Mouse (Mus musculus): ENCODE data around the gene Ptprm. TPM values are rescaled to one million over a fixed set of nuclear protein-coding genes. Genes with fewer than 3 reads are reported as not detected.

Gene Ptprm
- polyA plus RNA-seq, 1 experiment from 2014 or later: 12.6 TPM

GRCm38 (mm10) chr17:66743321-66743720, 610.9 kb downstream of the Ptprm start:
- Histone ChIP-seq H3K27ac (no peak overlapping the region), H3K4me1 (peaks cover 7% of the 10 kb centered on the region; the same call in 1 of the 2 replicates), H3K27me3 (ENCODE audit: insufficient read depth, poor library complexity, severe bottlenecking) (no peaks in the 10 kb centered on the region), H3K4me3 (no peak overlapping the region), H3K36me3 (no peaks in the 10 kb centered on the region), H3K9me3 (no peaks in the 10 kb centered on the region)
- WGBS: 75% methylated on average over 7 of the region's 7 CpGs
- no peak for DNase-seq (ENCODE audit: low spot score)

GRCm38 (mm10) chr17:66738779-66739345, 615.4 kb downstream of the Ptprm start:
- WGBS: 53% methylated on average over 8 of the region's 8 CpGs

GRCm38 (mm10) chr17:66738331-66738730, 615.9 kb downstream of the Ptprm start:
- DNase-seq (ENCODE audit: low spot score): no peak
- peaks cover 15% of the 10 kb centered on the region for H3K4me1 ChIP-seq
- H3K4me3 ChIP-seq: no peak overlapping the region
- 89% methylated on average over 6 of the region's 6 CpGs for WGBS
- H3K9me3 ChIP-seq: no peaks in the 10 kb centered on the region
- no peaks in the 10 kb centered on the region for H3K36me3 ChIP-seq
- H3K27me3 ChIP-seq (ENCODE audit: insufficient read depth, poor library complexity, severe bottlenecking): no peaks in the 10 kb centered on the region
- H3K27ac ChIP-seq: no peak overlapping the region

More at GRCm38 (mm10) chr17:66738779-66739345, 615.4 kb downstream of the Ptprm start:
- Histone ChIP-seq H3K36me3 (no peaks in the 10 kb centered on the region), H3K27me3 (ENCODE audit: insufficient read depth, poor library complexity, severe bottlenecking) (no peaks in the 10 kb centered on the region), H3K4me1 (peaks cover 15% of the 10 kb centered on the region), H3K27ac (no peak overlapping the region), H3K9me3 (no peaks in the 10 kb centered on the region), H3K4me3 (no peak overlapping the region)
- no peak for DNase-seq (ENCODE audit: low spot score)

- no peaks in the 10 kb centered on the region for H3K36me3 ChIP-seq
- H3K27ac ChIP-seq: no peak overlapping the region
- 48% methylated on average over 6 of the region's 6 CpGs for WGBS
- H3K27me3 ChIP-seq (ENCODE audit: insufficient read depth, poor library complexity, severe bottlenecking): no peaks in the 10 kb centered on the region
- no peaks in the 10 kb centered on the region for H3K9me3 ChIP-seq
- H3K4me3 ChIP-seq: no peak overlapping the region
- H3K4me1 ChIP-seq: peaks cover 15% of the 10 kb centered on the region
- DNase-seq (ENCODE audit: low spot score): no peak
These were observed 617.8 kb downstream of the Ptprm start for GRCm38 (mm10) chr17:66736450-66736849.

GRCm38 (mm10) chr17:66733541-66733940, 620.7 kb downstream of the Ptprm start:
- WGBS: 84% methylated on average over 12 of the region's 12 CpGs
- no peaks in the 10 kb centered on the region for H3K36me3 ChIP-seq
- H3K27me3 ChIP-seq (ENCODE audit: insufficient read depth, poor library complexity, severe bottlenecking): 0 out of 2 replicates have a peak, but pooled peaks cover 4% of the 10 kb centered on the region
- H3K27ac ChIP-seq: no peak overlapping the region
- no peak for DNase-seq (ENCODE audit: low spot score)
- no peak overlapping the region for H3K4me3 ChIP-seq
- H3K9me3 ChIP-seq: no peaks in the 10 kb centered on the region
- H3K4me1 ChIP-seq: peaks cover 8% of the 10 kb centered on the region

DNA sequence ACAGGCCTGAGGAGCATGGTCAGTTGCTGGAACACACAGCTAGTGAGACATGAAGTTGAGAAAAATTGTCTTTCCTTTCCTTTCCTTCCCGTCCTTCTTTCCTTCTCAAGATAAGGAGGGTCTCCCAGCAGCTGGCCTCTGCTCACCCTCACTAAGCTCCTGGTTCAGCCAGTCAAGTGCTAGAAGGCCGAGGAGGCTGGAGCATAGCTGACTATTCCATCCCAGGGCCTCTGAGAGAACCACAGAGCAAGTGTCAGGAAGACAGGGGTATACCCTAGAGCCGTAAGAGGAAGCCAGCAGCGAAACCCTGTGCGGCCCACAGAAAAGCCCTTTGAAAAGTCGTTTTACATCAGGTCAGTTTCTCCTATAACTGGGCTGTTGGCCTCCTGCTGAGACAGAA, 624.3 kb downstream of the Ptprm start:
- no peaks in the 10 kb centered on the region for H3K36me3 ChIP-seq
- 54% methylated on average over 6 of the region's 6 CpGs for WGBS
- H3K27ac ChIP-seq: no peak overlapping the region
- H3K4me3 ChIP-seq: no peak overlapping the region
- 0 out of 2 replicates have a peak, but pooled peaks cover 4% of the 10 kb centered on the region for H3K27me3 ChIP-seq (ENCODE audit: insufficient read depth, poor library complexity, severe bottlenecking)
- no peaks in the 10 kb centered on the region for H3K4me1 ChIP-seq
- no peak for DNase-seq (ENCODE audit: low spot score)
- H3K9me3 ChIP-seq: no peaks in the 10 kb centered on the region

- Histone ChIP-seq H3K27me3 (ENCODE audit: insufficient read depth, poor library complexity, severe bottlenecking) (no peaks in the 10 kb centered on the region), H3K9me3 (no peaks in the 10 kb centered on the region), H3K4me3 (no peak overlapping the region), H3K27ac (no peak overlapping the region), H3K4me1 (no peaks in the 10 kb centered on the region), H3K36me3 (no peaks in the 10 kb centered on the region)
- no peak for DNase-seq (ENCODE audit: low spot score)
- WGBS: 65% methylated on average over 9 of the region's 9 CpGs
These were observed 633.3 kb downstream of the Ptprm start for GRCm38 (mm10) chr17:66720992-66721351.

DNA sequence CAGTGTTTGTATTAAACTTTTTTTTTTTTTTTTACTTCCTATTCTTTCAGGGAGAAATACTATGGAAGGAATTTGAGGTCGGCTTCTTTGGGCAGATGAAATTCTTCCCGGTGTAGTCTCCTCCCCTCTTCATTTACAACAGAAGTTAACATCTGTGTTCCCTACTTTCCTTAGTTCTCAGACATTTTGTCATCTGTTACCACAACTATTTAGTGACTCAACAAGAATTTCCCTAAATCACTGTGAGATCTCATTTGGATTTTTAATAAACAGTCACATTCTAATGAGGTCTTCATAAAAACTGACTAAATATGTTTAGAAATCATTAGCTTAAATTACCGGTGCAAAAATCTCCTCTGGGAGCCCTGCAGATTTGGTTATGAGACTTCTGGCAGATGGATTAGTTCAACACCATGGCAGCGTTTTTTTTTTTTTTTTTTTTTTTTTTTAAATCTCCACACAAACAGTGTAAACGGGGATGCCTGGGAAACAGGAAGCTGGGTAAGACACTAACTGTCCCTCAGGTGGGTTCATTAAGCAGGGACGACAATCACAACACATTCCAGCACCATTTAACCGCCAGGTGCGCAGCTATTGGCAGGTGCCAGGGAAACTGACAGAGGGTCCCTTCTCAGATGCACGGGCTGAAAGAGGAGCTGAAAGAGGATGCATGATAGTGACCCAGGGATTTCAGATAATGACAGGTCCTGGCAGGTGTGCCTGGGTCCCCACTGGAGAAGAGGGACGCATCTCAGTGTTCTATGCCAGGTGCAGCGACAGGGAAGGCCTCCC, 633.9 kb downstream of the Ptprm start:
- H3K27ac ChIP-seq: no peak overlapping the region
- H3K9me3 ChIP-seq: no peaks in the 10 kb centered on the region
- 56% methylated on average over 11 of the region's 11 CpGs for WGBS
- no peaks in the 10 kb centered on the region for H3K27me3 ChIP-seq (ENCODE audit: insufficient read depth, poor library complexity, severe bottlenecking)
- no peak overlapping the region for H3K4me3 ChIP-seq
- DNase-seq (ENCODE audit: low spot score): no peak
- H3K4me1 ChIP-seq: no peaks in the 10 kb centered on the region
- H3K36me3 ChIP-seq: no peaks in the 10 kb centered on the region

- no peak for DNase-seq (ENCODE audit: low spot score)
- WGBS: 85% methylated on average over 9 of the region's 9 CpGs
- no peak overlapping the region for H3K27ac ChIP-seq
- no peaks in the 10 kb centered on the region for H3K36me3 ChIP-seq
- H3K4me1 ChIP-seq: peaks cover 15% of the 10 kb centered on the region
- no peaks in the 10 kb centered on the region for H3K27me3 ChIP-seq (ENCODE audit: insufficient read depth, poor library complexity, severe bottlenecking)
- H3K9me3 ChIP-seq: no peaks in the 10 kb centered on the region
- no peak overlapping the region for H3K4me3 ChIP-seq
These were observed 641.6 kb downstream of the Ptprm start for GRCm38 (mm10) chr17:66712456-66713205.

DNA sequence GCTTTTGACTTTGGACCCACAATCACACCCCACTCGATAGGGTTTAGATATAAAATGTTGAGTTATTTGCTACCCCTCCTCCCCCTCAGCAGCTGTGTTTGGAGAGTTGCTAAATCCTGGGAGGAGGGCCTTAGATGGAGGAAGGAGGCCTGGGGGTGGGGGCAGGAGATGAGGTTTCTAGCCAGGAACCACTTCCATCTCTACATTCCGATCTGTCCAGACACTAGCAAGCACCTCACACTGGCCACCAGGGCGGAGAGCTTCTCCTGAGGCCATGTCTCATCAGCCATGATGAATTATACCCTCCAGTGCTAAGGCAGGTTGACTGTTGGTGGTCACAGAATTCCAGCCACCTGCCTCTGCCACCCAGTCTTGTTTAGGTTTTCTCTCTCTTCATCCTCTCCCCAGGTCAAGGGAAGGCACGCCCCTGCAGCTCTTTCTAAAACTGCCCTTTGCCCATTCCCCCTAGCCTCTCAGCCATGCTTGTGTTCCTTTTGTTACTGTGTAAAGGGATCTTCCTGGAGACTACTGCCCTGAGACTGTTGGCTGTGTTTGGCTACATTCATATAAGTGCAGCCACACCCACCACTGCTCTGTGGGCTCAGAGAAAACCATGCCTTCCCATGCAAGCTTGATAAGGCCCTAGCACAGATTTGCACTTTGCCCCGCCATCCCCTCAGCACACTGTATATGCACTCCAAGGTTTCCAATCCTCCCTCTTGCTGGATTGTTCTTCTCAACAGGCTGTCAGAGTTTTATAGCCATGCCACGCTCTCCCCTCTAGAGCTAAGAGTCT, 642.8 kb downstream of the Ptprm start:
- no peak for DNase-seq (ENCODE audit: low spot score)
- Histone ChIP-seq H3K4me1 (peaks cover 20% of the 10 kb centered on the region), H3K27me3 (ENCODE audit: insufficient read depth, poor library complexity, severe bottlenecking) (no peaks in the 10 kb centered on the region), H3K27ac (no peak overlapping the region), H3K36me3 (no peaks in the 10 kb centered on the region), H3K4me3 (no peak overlapping the region), H3K9me3 (no peaks in the 10 kb centered on the region)
- WGBS: 72% methylated on average over 6 of the region's 6 CpGs

GRCm38 (mm10) chr17:66710568-66710967, 643.7 kb downstream of the Ptprm start:
- no peak for DNase-seq (ENCODE audit: low spot score)
- WGBS: 65% methylated on average over 4 of the region's 4 CpGs
- Histone ChIP-seq H3K27ac (no peak overlapping the region), H3K27me3 (ENCODE audit: insufficient read depth, poor library complexity, severe bottlenecking) (no peaks in the 10 kb centered on the region), H3K9me3 (no peaks in the 10 kb centered on the region), H3K36me3 (no peaks in the 10 kb centered on the region), H3K4me3 (no peak overlapping the region), H3K4me1 (peaks cover 20% of the 10 kb centered on the region)

GRCm38 (mm10) chr17:66708748-66709147, 645.5 kb downstream of the Ptprm start:
- Histone ChIP-seq H3K4me1 (peaks cover 20% of the 10 kb centered on the region), H3K4me3 (no peak overlapping the region), H3K27me3 (ENCODE audit: insufficient read depth, poor library complexity, severe bottlenecking) (no peaks in the 10 kb centered on the region), H3K36me3 (no peaks in the 10 kb centered on the region), H3K9me3 (no peaks in the 10 kb centered on the region), H3K27ac (no peak overlapping the region)
- no peak for DNase-seq (ENCODE audit: low spot score)
- WGBS: 91% methylated on average over 4 of the region's 4 CpGs
